In the genomic region with DNA sequence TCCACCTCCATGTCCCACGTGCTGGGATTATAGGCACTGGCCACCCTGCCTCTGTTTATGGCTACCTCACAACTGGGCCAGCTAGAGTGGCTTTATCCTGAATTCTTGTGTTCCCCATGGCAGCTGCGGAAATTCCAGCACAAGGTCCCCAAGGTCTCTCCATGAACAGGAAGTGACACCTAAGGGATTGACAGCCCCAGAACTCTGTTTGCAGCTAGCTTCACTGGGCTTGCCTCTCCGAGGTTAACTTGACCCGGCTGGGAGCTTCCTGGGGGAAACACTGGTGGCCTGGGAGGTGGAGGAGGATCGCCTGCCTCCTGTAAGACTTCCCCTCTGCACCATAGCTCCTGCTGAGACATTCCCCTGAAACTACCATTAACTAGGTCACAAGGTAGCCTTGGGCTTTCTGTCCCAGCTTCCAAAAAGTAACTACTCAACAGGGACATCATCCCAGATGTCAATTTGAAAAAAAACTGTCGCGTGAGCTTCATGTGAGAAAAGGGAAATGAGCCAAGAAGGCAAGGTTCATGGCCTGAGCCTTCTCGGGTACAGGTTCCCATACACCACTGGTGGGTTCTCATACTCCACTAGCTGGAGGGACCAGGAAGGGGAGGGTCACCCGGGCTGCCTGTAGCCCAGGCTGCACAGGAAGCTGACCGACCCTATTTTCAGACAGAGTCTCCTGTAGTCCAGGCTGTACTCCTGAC, we compare ENCODE assay signal across 8 mouse cellular contexts. TPM values are rescaled to one million over a fixed set of nuclear protein-coding genes. Genes with fewer than 3 reads are reported as not detected.
A peak's percentile ranks its signal among the peaks of the same experiment; 100 is the strongest.
DNase-seq lines count a peak whose midpoint lies in the region; ATAC-seq and TF ChIP-seq lines count a peak whose summit lies in the region.

No protein-coding gene starts in this region.

- DNase-seq in layer of hippocampus, adult 2 months (ENCODE audit: low spot score in 2 of 2): no peak
- no peak for DNase-seq in layer of hippocampus, postnatal 14 days (ENCODE audit: low spot score in 2 of 2)
- DNase-seq in kidney, postnatal 0 days (ENCODE audit: low spot score): peak; percentile 72
- no peak for DNase-seq in left cerebral cortex, postnatal 25 days (ENCODE audit: low spot score in 2 of 2)
- DNase-seq in gastrocnemius, postnatal 36 days: no peak
- no peak for DNase-seq in thymus, adult 2 months

- ATAC-seq in heart, embryonic 11.5 days (replicated peaks; ENCODE audit: insufficient number of reproducible peaks, low FRiP score, low TSS enrichment): no peak
- ATAC-seq in kidney, postnatal 0 days (replicated peaks; ENCODE audit: low FRiP score, low read depth): no peak; the same call in 1 of the 2 replicates
- ATAC-seq in midbrain, embryonic 12.5 days (ENCODE audit: low FRiP score, low read depth): no peak

- H3K9me3 ChIP-seq in heart, embryonic 11.5 days (replicated peaks; ENCODE audit: control insufficient read depth, low read length): no peaks in the 10 kb centered on the region; the same call in 1 of the 2 replicates
- no peaks in the 10 kb centered on the region for H3K9me3 ChIP-seq in kidney, postnatal 0 days (replicated peaks; ENCODE audit: low read length)
- H3K9me3 ChIP-seq in midbrain, embryonic 12.5 days: no peaks in the 10 kb centered on the region

- H3K27me3 ChIP-seq in heart, embryonic 11.5 days (ENCODE audit: control insufficient read depth, insufficient read depth, low read length): no peaks in the 10 kb centered on the region
- no peaks in the 10 kb centered on the region for H3K27me3 ChIP-seq in kidney, postnatal 0 days (ENCODE audit: insufficient read depth, low read length)
- no peaks in the 10 kb centered on the region for H3K27me3 ChIP-seq in midbrain, embryonic 12.5 days
- H3K27me3 ChIP-seq in thymus, adult 2 months (ENCODE audit: control insufficient read depth, insufficient read depth, low read length): no peaks in the 10 kb centered on the region

- peak overlapping the region; percentile 84; the same call in 1 of the 2 replicates for H3K27ac ChIP-seq in layer of hippocampus, adult 2 months
- no peak overlapping the region for H3K27ac ChIP-seq in heart, embryonic 11.5 days (ENCODE audit: low read depth, low read length)
- peak overlapping the region; percentile 93 for H3K27ac ChIP-seq in kidney, postnatal 0 days
- H3K27ac ChIP-seq in midbrain, embryonic 12.5 days (replicated peaks): no peak overlapping the region
- no peak overlapping the region for H3K27ac ChIP-seq in thymus, adult 2 months (ENCODE audit: control insufficient read depth, insufficient read depth, low read length)

- H3K9ac ChIP-seq in heart, embryonic 11.5 days (ENCODE audit: low read depth, low read length): peak overlapping the region; percentile 36
- peak overlapping the region; percentile 67 for H3K9ac ChIP-seq in kidney, postnatal 0 days (ENCODE audit: low read depth, low read length)
- H3K9ac ChIP-seq in midbrain, embryonic 12.5 days (replicated peaks): no peak overlapping the region

- peak overlapping the region; percentile 78 for H3K4me2 ChIP-seq in heart, embryonic 11.5 days
- H3K4me2 ChIP-seq in kidney, postnatal 0 days (ENCODE audit: low read length): peak overlapping the region; percentile 78
- H3K4me2 ChIP-seq in midbrain, embryonic 12.5 days (replicated peaks): peak overlapping the region; percentile 64

- WGBS in heart, embryonic 11.5 days (ENCODE audit: insufficient replicate concordance): 29% methylated on average over 10 of the region's 10 CpGs
- WGBS in kidney, postnatal 0 days: 24% methylated on average over 10 of the region's 10 CpGs
- WGBS in midbrain, embryonic 12.5 days: 48% methylated on average over 10 of the region's 10 CpGs
- 40% methylated on average over 10 of the region's 10 CpGs for WGBS in thymus, adult 2 months

- intact Hi-C loops in left cerebral cortex, postnatal 25 days (cut with DNase I): no loop called here
- intact Hi-C loops in gastrocnemius, postnatal 36 days (cut with DNase I): no loop called here

- H3K4me1 ChIP-seq in heart, embryonic 11.5 days (ENCODE audit: control insufficient read depth, insufficient read depth, low read length): no peaks in the 10 kb centered on the region
- H3K4me1 ChIP-seq in kidney, postnatal 0 days (replicated peaks; ENCODE audit: insufficient read depth, low read length): peaks cover 17% of the 10 kb centered on the region; the same call in 1 of the 2 replicates
- H3K4me1 ChIP-seq in midbrain, embryonic 12.5 days: peaks cover 8% of the 10 kb centered on the region
- H3K4me1 ChIP-seq in thymus, adult 2 months (replicated peaks; ENCODE audit: control insufficient read depth, insufficient read depth, low read length): peaks cover 13% of the 10 kb centered on the region

- no peaks in the 10 kb centered on the region for H3K36me3 ChIP-seq in heart, embryonic 11.5 days (ENCODE audit: control insufficient read depth, insufficient read depth, low read length)
- no peaks in the 10 kb centered on the region for H3K36me3 ChIP-seq in kidney, postnatal 0 days (ENCODE audit: insufficient read depth, low read length)
- no peaks in the 10 kb centered on the region for H3K36me3 ChIP-seq in midbrain, embryonic 12.5 days
- H3K36me3 ChIP-seq in thymus, adult 2 months (ENCODE audit: control insufficient read depth, insufficient read depth, low read length): no peaks in the 10 kb centered on the region

- no peak for TF ChIP-seq CTCF in layer of hippocampus, adult 2 months (conservative IDR thresholded peaks at IDR 0.05)
- no peak for TF ChIP-seq CTCF in kidney, postnatal 0 days (IDR thresholded peaks at IDR 0.05; ENCODE audit: low read depth)
- no peak for TF ChIP-seq CTCF in thymus, adult 2 months (IDR thresholded peaks at IDR 0.05; ENCODE audit: borderline replicate concordance, control insufficient read depth, extremely low read depth, insufficient read depth, low read length, poor library complexity)

- no peak for TF ChIP-seq POLR2A in thymus, adult 2 months (IDR thresholded peaks at IDR 0.05; ENCODE audit: control insufficient read depth, extremely low read depth, insufficient read depth, low read length, poor library complexity)

- peak overlapping the region; percentile 55; the same call in 1 of the 2 replicates for H3K4me3 ChIP-seq in layer of hippocampus, adult 2 months
- peak overlapping the region; percentile 48 for H3K4me3 ChIP-seq in heart, embryonic 11.5 days (ENCODE audit: low read depth, low read length)
- peak overlapping the region; percentile 37 for H3K4me3 ChIP-seq in kidney, postnatal 0 days (replicated peaks; ENCODE audit: low read depth, low read length)
- peak overlapping the region; percentile 44; the same call in 1 of the 2 replicates for H3K4me3 ChIP-seq in midbrain, embryonic 12.5 days
- H3K4me3 ChIP-seq in thymus, adult 2 months (ENCODE audit: control insufficient read depth, insufficient read depth, low read length): no peak overlapping the region

RNA-seq across cellular contexts. Expression of gene Rfc2, which starts 8.5 kb away (rescaled TPM):
- total RNA-seq in layer of hippocampus, adult 2 months (2021): 10 to 100 TPM; 48.1 to 55.6 TPM
- total RNA-seq in layer of hippocampus, postnatal 14 days (2021): 10 to 100 TPM; 54.9 to 57.7 TPM
- 216 and 234 TPM in 2 replicates for polyA plus RNA-seq in heart, embryonic 11.5 days (2014; fragmentation: Nextera tagmentation; extraction: Ambion mirVana)
- polyA plus RNA-seq in kidney, postnatal 0 days (2015; fragmentation: Nextera tagmentation; extraction: Ambion mirVana): 155 and 188 TPM in 2 replicates
- polyA plus RNA-seq in midbrain, embryonic 12.5 days (2016; fragmentation: Nextera tagmentation; extraction: Ambion mirVana): 264 and 268 TPM in 2 replicates
- 10 to 100 TPM; 56.1 to 61.2 TPM for total RNA-seq in left cerebral cortex, postnatal 25 days (2021)
- 10 to 100 TPM; 17.0 to 18.0 TPM for total RNA-seq in gastrocnemius, postnatal 36 days (2021)
- 133 and 145 TPM in 2 replicates for polyA plus RNA-seq in thymus, adult 2 months (2012; rRNA removed)

RNA-seq across cellular contexts. Expression of gene Syna, which starts 12.7 kb away (rescaled TPM):
- total RNA-seq in layer of hippocampus, adult 2 months (2021): 1 to 10 TPM; 5.4 to 6.8 TPM
- 1 to 10 TPM; 6.3 to 7.2 TPM for total RNA-seq in layer of hippocampus, postnatal 14 days (2021)
- polyA plus RNA-seq in heart, embryonic 11.5 days (2014; fragmentation: Nextera tagmentation; extraction: Ambion mirVana): not detected in 2 replicates
- polyA plus RNA-seq in kidney, postnatal 0 days (2015; fragmentation: Nextera tagmentation; extraction: Ambion mirVana): 0.23 and 0.32 TPM in 2 replicates
- 0.13 and 0.29 TPM in 2 replicates for polyA plus RNA-seq in midbrain, embryonic 12.5 days (2016; fragmentation: Nextera tagmentation; extraction: Ambion mirVana)
- total RNA-seq in left cerebral cortex, postnatal 25 days (2021): under 1 TPM; 0.16 to 0.23 TPM
- not detected for total RNA-seq in gastrocnemius, postnatal 36 days (2021)
- 0.09 and 0.15 TPM in 2 replicates for polyA plus RNA-seq in thymus, adult 2 months (2012; rRNA removed)

RNA-seq across cellular contexts. Expression of gene Clip2, which starts 20.4 kb away (rescaled TPM):
- 10 to 100 TPM; 90.0 to 99.3 TPM for total RNA-seq in layer of hippocampus, adult 2 months (2021)
- total RNA-seq in layer of hippocampus, postnatal 14 days (2021): 100 to 1,000 TPM; 102 to 103 TPM
- 1.7 and 2.2 TPM in 2 replicates for polyA plus RNA-seq in heart, embryonic 11.5 days (2014; fragmentation: Nextera tagmentation; extraction: Ambion mirVana)
- polyA plus RNA-seq in kidney, postnatal 0 days (2015; fragmentation: Nextera tagmentation; extraction: Ambion mirVana): 3.3 TPM in 2 replicates
- polyA plus RNA-seq in midbrain, embryonic 12.5 days (2016; fragmentation: Nextera tagmentation; extraction: Ambion mirVana): 11.4 and 11.9 TPM in 2 replicates
- 100 to 1,000 TPM; 106 to 120 TPM for total RNA-seq in left cerebral cortex, postnatal 25 days (2021)
- total RNA-seq in gastrocnemius, postnatal 36 days (2021): 1 to 10 TPM; 2.7 to 2.9 TPM
- 23.4 and 26.0 TPM in 2 replicates for polyA plus RNA-seq in thymus, adult 2 months (2012; rRNA removed)

RNA-seq across cellular contexts. Expression of gene Lat2, which starts 42.2 kb away (rescaled TPM):
- total RNA-seq in layer of hippocampus, adult 2 months (2021): 1 to 10 TPM; 2.2 to 3.0 TPM
- 1 to 10 TPM; 1.4 to 2.8 TPM for total RNA-seq in layer of hippocampus, postnatal 14 days (2021)
- polyA plus RNA-seq in heart, embryonic 11.5 days (2014; fragmentation: Nextera tagmentation; extraction: Ambion mirVana): 1.9 and 3.5 TPM in 2 replicates
- polyA plus RNA-seq in kidney, postnatal 0 days (2015; fragmentation: Nextera tagmentation; extraction: Ambion mirVana): 0.45 and 0.93 TPM in 2 replicates
- polyA plus RNA-seq in midbrain, embryonic 12.5 days (2016; fragmentation: Nextera tagmentation; extraction: Ambion mirVana): 3.4 and 3.6 TPM in 2 replicates
- 1 to 10 TPM; 1.5 to 4.2 TPM for total RNA-seq in left cerebral cortex, postnatal 25 days (2021)
- total RNA-seq in gastrocnemius, postnatal 36 days (2021): 1 to 10 TPM; 1.4 TPM
- 7.8 and 7.9 TPM in 2 replicates for polyA plus RNA-seq in thymus, adult 2 months (2012; rRNA removed)

Comparison
In these comparisons a context has a peak if more than half of its experiments do, and no peak if none do; other contexts are left out.
1. H3K27ac ChIP-seq: peak in layer of hippocampus, adult 2 months (single experiment) and kidney, postnatal 0 days (single experiment); none in heart, embryonic 11.5 days (single experiment), midbrain, embryonic 12.5 days (single experiment) and thymus, adult 2 months (single experiment).
2. RNA of gene Syna, which starts 12.7 kb away (total RNA-seq): 6.3 to 7.2 TPM in layer of hippocampus, postnatal 14 days and 5.4 to 6.8 TPM in layer of hippocampus, adult 2 months; 0.16 to 0.23 TPM in left cerebral cortex, postnatal 25 days and not detected in gastrocnemius, postnatal 36 days; every median in the first group is over 4 times any median in the second.
3. RNA of gene Clip2, which starts 20.4 kb away (total RNA-seq): 106 to 120 TPM in left cerebral cortex, postnatal 25 days, 102 to 103 TPM in layer of hippocampus, postnatal 14 days and 90.0 to 99.3 TPM in layer of hippocampus, adult 2 months; 2.7 to 2.9 TPM in gastrocnemius, postnatal 36 days; every median in the first group is over 10 times any median in the second.
4. Peak in every context shown above with its lines, with median percentiles within 50 percentile points of each other: H3K4me2 ChIP-seq.